Mouse (Mus musculus) erythroblast, adult 5-6 weeks (primary cell): Measurements from ENCODE around the gene Trappc4. TPM values are rescaled to one million over a fixed set of nuclear protein-coding genes. Genes with fewer than 3 reads are reported as not detected.
"Not testable (repeated sequence)": the region's sequence is repeated elsewhere in the genome, so short reads cannot be mapped to it uniquely, and the experiment has no call there.

Source experiments
- ATAC-seq: replicated peaks from 2 replicates; pipeline ENCODE4 v1.8.0; 2016; ENCODE audit warnings: moderate number of reproducible peaks, mild to moderate bottlenecking, moderate TSS enrichment, inconsistent platforms; ENCODE audit not compliant: poor library complexity, low FRiP score, severe bottlenecking
- total RNA-seq, 2 experiments: library from RNA; stranded (forward) in 1 of 2; stranded (reverse) in 1 of 2; fragments of 150-400 nt in 1 of 2; fragments of 200-764, 138-1000 nt in 1 of 2; gene quantifications; 2 replicates each; pipeline versions ENCODE4 v1.2.3 to v1.2.4; 2015 to 2017; ENCODE audit warnings: low replicate concordance in 2 of 2

The Trappc4 gene
- total RNA-seq, 2 experiments from 2014 or later = 12.2 to 53.0 TPM

GRCm38 (mm10) chr9:44410647-44411336, 3.4 kb upstream of the Trappc4 start:
- ATAC-seq = no peak

- not testable (repeated sequence) for ATAC-seq
Measured at GRCm38 (mm10) chr9:44408693-44409092, 1.3 kb upstream of the Trappc4 start.

- ATAC-seq = peak; percentile 66
Measured at GRCm38 (mm10) chr9:44407752-44408097, 325 bp upstream of the Trappc4 start.

- ATAC-seq = no peak
Measured at GRCm38 (mm10) chr9:44405011-44405410, 2.4 kb downstream of the Trappc4 start.

DNA sequence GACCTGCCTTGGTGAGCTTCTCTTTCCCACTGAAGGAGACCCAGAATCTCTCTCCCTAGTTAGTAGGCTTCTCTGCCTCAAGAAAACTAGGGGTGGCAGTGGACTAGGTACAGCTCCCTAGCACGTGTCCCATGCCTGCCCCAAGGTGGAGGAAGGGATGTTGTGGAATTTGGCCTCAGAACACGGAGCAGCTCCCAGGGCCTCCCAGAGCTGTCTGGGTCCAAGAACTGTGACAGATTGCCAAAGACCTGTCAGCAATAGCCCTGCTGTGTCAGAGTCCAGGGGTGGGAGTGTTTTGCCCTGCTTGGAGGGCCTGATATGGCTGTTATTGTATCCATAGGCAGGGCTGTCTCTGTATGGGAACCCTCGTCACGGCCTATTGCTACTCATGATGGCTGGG, 6.3 kb downstream of the Trappc4 start:
- ATAC-seq = no peak

DNA sequence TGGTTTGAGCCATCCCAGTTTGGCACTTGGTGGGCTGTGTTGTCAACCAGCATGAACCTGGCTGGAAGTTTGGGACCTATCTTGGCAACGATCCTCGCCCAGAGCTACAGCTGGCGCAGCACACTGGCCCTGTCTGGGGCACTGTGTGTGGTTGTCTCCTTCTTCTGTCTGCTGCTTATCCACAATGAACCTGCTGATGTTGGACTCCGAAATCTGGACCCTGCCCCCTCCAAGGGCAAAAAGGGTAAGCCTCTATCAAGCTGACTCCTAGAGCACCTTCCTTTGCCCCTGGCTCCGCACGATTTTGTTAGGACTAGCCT, 7.6 kb downstream of the Trappc4 start:
- ATAC-seq = no peak

DNA sequence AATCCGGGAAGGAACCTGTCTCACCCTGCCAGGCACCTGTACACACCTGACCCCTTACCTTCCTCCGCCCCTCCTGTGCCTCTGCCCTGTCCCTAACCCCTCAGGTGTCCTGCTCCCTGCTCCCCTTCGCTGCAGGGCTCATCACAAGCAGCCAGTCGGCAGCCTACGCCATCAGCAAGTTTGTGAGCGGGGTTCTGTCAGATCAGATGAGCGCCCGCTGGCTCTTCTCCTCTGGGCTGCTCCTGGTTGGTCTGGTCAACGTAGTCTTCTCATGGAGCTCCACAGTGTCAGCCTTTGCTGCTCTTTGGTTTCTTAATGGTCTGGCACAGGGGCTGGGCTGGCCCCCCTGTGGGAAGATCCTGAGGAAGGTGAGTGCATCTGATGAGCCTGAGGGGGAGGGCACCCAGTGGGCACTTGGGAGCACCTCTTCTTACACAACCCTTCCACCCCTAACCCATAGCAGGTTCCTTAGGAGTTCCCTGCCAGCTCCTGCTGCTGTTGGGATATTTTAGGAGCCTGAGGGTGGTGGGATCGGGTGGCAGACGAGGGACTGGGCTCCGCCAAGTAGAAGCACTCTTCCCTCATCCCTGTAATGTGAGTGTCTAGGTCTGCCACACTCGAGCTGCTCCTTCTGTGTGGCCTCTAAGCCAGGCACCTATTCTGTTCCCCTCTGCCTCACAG, 8.1 kb downstream of the Trappc4 start:
- no peak for ATAC-seq

GRCm38 (mm10) chr9:44398551-44398950, 8.8 kb downstream of the Trappc4 start:
- ATAC-seq = no peak

DNA sequence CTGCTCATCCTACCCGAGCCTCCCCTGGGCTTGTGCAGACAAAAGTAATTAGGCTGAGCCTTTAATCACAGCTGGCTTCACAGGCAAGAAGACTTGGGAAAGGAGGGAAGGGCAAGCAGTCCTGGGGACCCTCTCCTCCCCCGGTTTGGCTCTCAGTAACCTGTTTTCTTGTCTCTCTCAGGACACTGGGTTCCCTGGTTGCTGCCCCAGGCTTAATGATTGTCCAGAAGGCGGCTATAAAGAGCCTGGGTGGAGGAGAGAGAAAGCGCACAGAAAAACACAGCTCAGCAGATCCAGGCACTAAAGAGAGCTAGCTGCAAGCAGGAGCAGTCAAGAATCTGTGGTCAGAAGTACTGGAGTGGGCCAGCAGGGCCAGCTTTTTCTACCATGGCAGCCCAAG, 9.3 kb downstream of the Trappc4 start:
- no peak for ATAC-seq

DNA sequence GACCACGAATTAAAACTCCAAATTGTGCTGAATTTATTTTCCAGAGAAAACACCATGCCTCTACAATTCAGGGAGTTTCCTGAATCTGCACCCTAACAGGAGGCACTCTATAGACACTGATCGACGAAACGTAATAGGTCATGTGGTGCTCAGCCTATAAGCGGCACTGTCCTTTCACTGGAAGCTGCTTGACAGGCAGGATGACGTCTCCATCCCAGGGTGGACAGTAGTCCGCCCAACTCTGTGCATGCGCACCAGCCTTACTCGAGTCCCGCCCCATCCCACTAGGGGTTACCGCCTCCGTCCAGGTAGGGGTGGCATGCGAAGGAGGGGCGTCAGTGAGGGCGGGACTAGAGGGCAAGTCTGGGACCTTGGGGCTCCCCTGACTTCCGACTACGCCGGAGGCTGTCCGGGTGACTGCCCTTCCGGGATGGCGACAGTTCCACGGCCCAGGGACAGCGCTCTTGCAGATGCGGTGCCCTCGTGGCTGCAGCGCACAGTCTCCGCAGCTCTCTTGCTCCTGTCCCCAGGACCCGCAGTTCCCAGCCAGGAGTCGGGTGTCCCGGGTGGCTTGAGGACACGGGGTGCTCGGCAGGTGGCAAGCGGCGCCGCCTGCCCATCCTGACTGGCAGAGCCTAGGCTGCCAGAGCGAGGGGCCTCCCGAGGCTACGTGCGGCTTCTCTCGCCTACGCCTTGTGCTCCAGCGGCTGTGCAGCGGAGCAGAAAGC, 10.6 kb downstream of the Trappc4 start, which contains the start of gene Slc37a4:
Gene Slc37a4 (plus strand): TSS at position 169 of the 728 bp plus-strand sequence.
- ATAC-seq = peak; percentile 96

DNA sequence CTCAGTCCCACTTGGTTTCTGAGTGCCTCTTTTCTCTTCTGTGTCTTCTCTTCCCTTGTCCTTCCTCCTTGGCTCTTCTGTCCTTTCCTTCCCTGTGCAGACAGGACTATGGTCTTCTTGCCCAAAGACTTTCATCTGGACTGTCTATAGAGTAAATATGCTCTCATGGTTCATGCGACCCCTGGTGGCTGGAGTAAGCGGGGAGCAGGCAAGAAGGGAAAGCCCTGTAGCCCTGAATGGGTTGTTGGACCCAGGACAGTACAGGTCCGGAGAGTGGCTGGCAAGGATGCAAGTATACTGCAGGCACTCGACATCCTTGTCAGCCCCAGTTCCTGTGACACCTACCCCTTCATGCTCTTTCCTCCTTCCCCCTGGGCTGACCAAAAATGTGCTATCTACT, 15.9 kb downstream of the Trappc4 start:
- peak; percentile 79 for ATAC-seq

- peak; percentile 79 for ATAC-seq
Measured at GRCm38 (mm10) chr9:44389273-44389672, 18.1 kb downstream of the Trappc4 start.

DNA sequence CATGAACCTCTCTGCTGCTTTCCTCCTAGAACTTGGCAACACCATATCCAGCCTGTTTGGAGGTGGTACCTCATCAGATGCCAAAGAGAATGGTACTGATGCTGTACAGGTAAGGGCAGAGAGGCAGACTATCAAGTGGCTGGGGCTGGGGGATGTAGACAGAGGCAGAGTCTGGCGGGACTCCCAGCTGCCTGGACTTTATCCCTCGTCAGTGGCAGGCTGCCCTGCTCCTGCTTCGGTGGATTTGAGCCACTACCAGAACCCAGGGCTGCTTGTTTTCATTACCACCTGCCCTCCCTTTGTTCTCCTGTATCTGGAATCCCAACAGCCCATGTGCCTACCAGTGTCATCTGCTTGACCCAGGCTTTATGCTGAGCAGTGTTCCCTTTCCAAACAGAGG, 20.2 kb downstream of the Trappc4 start:
- ATAC-seq = no peak

DNA sequence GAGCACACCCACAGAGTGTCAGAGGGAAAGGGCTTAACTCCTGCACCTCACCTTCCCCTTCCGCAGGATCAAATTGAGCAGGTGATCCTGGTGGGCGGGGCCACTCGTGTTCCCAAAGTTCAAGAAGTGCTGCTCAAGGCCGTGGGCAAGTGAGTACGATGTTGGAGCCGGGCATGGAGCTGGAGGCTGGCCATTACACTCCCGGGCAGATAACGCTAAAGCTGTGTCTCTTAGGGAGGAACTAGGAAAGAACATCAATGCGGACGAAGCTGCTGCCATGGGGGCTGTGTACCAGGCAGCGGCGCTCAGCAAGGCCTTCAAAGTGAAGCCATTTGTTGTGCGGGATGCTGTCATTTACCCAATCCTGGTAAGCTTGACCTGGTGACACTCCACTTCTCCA, 22.8 kb downstream of the Trappc4 start:
- no peak for ATAC-seq

- ATAC-seq = peak; percentile 14; the same call in 1 of the 2 replicates
Measured at GRCm38 (mm10) chr9:44379862-44380261, 27.5 kb downstream of the Trappc4 start.

DNA sequence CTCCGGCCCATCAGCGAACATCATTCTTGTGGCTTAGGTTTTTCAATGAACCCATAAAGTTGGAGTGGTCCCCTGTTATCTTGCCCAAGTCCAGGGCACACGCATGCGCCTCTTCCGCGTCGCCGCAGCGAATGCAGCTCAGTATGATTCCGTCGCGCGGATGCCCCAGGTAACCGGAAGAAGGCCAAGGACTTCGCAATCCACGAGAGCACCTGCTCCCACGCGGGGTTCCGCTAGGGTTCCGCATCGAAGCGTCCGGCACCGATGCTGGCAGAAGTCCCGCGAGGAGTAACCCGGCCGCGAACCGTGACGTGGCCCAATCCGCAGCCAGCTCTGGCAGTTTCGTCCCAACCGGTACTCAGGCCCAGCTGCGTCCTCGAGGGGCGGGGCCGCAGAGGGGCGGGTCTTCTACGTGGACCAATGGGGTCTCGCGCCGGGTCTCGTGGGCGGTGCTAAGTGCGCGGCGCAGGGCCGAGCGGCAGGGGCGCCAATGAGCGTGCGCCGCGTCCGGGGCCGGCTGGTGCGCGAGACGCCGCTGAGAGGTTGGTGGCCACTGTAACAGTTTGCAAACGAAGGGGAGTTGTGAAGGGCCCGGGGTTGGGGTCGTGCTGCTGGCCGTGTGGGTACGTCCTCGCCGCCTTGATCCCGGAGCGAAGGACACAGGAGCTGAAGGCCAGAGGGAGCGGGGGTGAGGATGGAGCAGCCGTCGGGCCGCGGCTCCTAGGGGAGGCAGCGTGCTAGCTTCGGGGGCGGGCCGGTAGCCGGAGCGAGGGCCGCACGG, 28.2 kb downstream of the Trappc4 start, which contains the start of gene Hyou1:
Gene Hyou1 (plus strand): TSS at position 437 of the 781 bp plus-strand sequence.
- peak; percentile 94 for ATAC-seq

DNA sequence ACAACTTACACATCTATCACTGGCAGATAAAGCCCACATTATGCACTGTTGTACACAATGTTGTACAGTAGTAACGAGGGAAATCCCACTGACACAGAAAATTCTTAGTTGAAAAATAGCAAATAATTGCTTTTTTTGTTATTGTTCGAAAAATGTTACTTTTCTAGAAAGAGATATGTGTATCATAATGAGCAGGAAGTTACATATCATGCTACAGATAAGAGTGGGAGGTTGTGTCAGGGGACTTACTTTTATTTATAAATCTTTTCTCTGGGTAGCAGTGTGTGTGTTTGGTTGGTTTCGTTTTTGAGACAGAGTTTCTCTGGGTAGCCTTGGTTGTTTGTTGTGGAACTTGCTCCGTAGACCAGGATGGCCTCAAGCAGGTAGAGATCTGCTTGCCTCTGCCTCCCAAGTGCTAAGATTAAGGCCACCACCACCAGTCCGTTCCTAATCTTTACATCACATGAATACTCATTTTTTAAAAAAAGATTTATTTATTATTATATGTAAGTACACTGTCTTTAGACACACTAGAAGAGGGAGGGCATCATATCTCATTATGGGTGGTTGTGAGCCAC, 29.2 kb downstream of the Trappc4 start:
- ATAC-seq = no peak

DNA sequence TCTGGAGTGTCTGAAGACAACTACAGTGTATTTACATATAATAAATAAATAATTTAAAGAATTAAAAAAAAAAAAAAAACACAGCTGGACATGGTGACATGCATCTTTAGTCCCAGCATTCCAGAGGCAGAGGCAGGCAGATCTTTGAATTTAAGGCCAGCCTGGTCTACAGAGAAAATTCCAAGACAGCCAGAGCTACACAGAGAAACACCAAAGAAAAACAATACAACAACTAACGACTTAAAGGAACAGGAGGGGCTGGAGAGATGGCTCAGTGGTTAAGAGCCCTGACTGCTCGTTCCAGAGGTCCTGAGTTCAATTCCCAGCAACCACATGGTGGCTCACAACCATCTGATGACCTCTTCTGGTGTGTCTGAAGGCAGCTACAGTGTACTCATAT, 30.1 kb downstream of the Trappc4 start:
- not testable (repeated sequence) for ATAC-seq

- ATAC-seq = no peak
Measured at GRCm38 (mm10) chr9:44376141-44376540, 31.3 kb downstream of the Trappc4 start.

GRCm38 (mm10) chr9:44373386-44373785, 34.0 kb downstream of the Trappc4 start:
- ATAC-seq = peak; percentile 70
